Mouse (Mus musculus): ENCODE results near the gene Acot11. TPM values are rescaled to one million over a fixed set of nuclear protein-coding genes. Genes with fewer than 3 reads are reported as not detected.

The Acot11 gene
- total and polyA plus RNA-seq, 3 experiments, result 2.3 to 6.8 (median 4.3) TPM

- Histone ChIP-seq H3K4me3 (replicated peaks in 1 of 3; ENCODE audit: low read depth in 2 of 3, low read length in 2 of 3, poor library complexity in 1 of 3) (no peak overlapping the region), H3K36me3 (replicated peaks in 1 of 2; ENCODE audit: control insufficient read depth in 1 of 2, insufficient read depth in 1 of 2, low read length in 1 of 2) (peaks cover 0 to 19% of the 10 kb centered on the region in 2 experiments), H3K79me2 (replicated peaks; ENCODE audit: control insufficient read depth, extremely low read depth, insufficient read depth, poor library complexity, severe bottlenecking) (no peaks in the 10 kb centered on the region), H3K9ac (ENCODE audit: insufficient read depth, low read depth) (no peak overlapping the region), H3K4me1 (ENCODE audit: control insufficient read depth in 1 of 2, insufficient read depth in 2 of 2) (peaks cover 23 to 60% of the 10 kb centered on the region in 2 experiments), H3K4me2 (ENCODE audit: insufficient read depth, low read depth, poor library complexity, severe bottlenecking) (no peak overlapping the region), H3K27ac (ENCODE audit: insufficient read depth, low read depth) (no peak overlapping the region), H3K9me3 (replicated peaks; ENCODE audit: low read length) (peaks cover 3% of the 10 kb centered on the region), H3K27me3 (replicated peaks) (no peaks in the 10 kb centered on the region)
- DNase-seq (ENCODE audit: extremely low read depth), result no peak
- in situ Hi-C loops (cut with MboI; ENCODE audit: low pct_ligation_motif_present, low pct_unique_long_range_greater_than_20kb, low sequenced_read_pairs), result no loop called here
- TF ChIP-seq MEF2A (IDR thresholded peaks at IDR 0.05; ENCODE audit: borderline replicate concordance, low read depth, low read length), result no peak
- no peak for TF ChIP-seq MXI1 (IDR thresholded peaks at IDR 0.05; ENCODE audit: low read depth, low read length)
- TF ChIP-seq USF2 (conservative IDR thresholded peaks at IDR 0.05; ENCODE audit: low read depth, low read length), result no peak
- TF ChIP-seq KAT2A (IDR thresholded peaks at IDR 0.05; ENCODE audit: insufficient replicate concordance, low read length), result no peak
- TF ChIP-seq NRF1 (IDR thresholded peaks at IDR 0.05; ENCODE audit: low read depth, low read length), result no peak
- TF ChIP-seq JUN (IDR thresholded peaks at IDR 0.05; ENCODE audit: insufficient read depth, low read depth, low read length), result no peak
- no peak for TF ChIP-seq USF1 (IDR thresholded peaks at IDR 0.05; ENCODE audit: low read depth, low read length)
- no peak for TF ChIP-seq TCF12 (IDR thresholded peaks at IDR 0.05; ENCODE audit: low read depth, low read length)
- TF ChIP-seq TBP (conservative IDR thresholded peaks at IDR 0.05; ENCODE audit: low read depth, low read length), result no peak
- no peak for TF ChIP-seq PAX5 (IDR thresholded peaks at IDR 0.05; ENCODE audit: low read length)
- no peak for TF ChIP-seq CHD2 (IDR thresholded peaks at IDR 0.05; ENCODE audit: low read length)
- TF ChIP-seq BHLHE40 (IDR thresholded peaks at IDR 0.05; ENCODE audit: low read depth, low read length), result no peak
- no peak for TF ChIP-seq RAD21 (IDR thresholded peaks at IDR 0.05; ENCODE audit: low read depth, low read length)
- dilution Hi-C loops (cut with MboI; ENCODE audit: extremely low pct_ligation_motif_present, extremely low pct_unique_long_range_greater_than_20kb, low sequenced_read_pairs), result no loop called here
Measured at GRCm38 (mm10) chr4:106785345-106785744, 19.5 kb downstream of the Acot11 start.

- H3K9me3 ChIP-seq (replicated peaks; ENCODE audit: low read length), result peaks cover 3% of the 10 kb centered on the region
- H3K4me1 ChIP-seq (ENCODE audit: control insufficient read depth in 1 of 2, insufficient read depth in 2 of 2), result peaks cover 23 to 56% of the 10 kb centered on the region in 2 experiments
- TF ChIP-seq ETS1 (conservative IDR thresholded peaks at IDR 0.05; ENCODE audit: low read depth, low read length), result no peak
- TF ChIP-seq MAX (IDR thresholded peaks at IDR 0.05; ENCODE audit: low read length), result no peak
- no peak for TF ChIP-seq POLR2A (IDR thresholded peaks at IDR 0.05; ENCODE audit: low read depth, low read length)
- no peak for TF ChIP-seq USF1 (IDR thresholded peaks at IDR 0.05; ENCODE audit: low read depth, low read length)
- TF ChIP-seq ZNF384 (IDR thresholded peaks at IDR 0.05; ENCODE audit: low read depth, low read length), result no peak
- no peak for TF ChIP-seq ZKSCAN1 (IDR thresholded peaks at IDR 0.05; ENCODE audit: borderline replicate concordance, low read depth, low read length)
- no peak overlapping the region for H3K27ac ChIP-seq (ENCODE audit: insufficient read depth, low read depth)
- H3K4me3 ChIP-seq (replicated peaks in 1 of 3; ENCODE audit: low read depth in 2 of 3, low read length in 2 of 3, poor library complexity in 1 of 3), result no peak overlapping the region
- H3K9ac ChIP-seq (ENCODE audit: insufficient read depth, low read depth), result no peak overlapping the region
- dilution Hi-C loops (cut with MboI; ENCODE audit: extremely low pct_ligation_motif_present, extremely low pct_unique_long_range_greater_than_20kb, low sequenced_read_pairs), result no loop called here
- in situ Hi-C loops (cut with MboI; ENCODE audit: low pct_ligation_motif_present, low pct_unique_long_range_greater_than_20kb, low sequenced_read_pairs), result no loop called here
- H3K36me3 ChIP-seq (replicated peaks in 1 of 2; ENCODE audit: control insufficient read depth in 1 of 2, insufficient read depth in 1 of 2, low read length in 1 of 2), result peaks cover 0 to 19% of the 10 kb centered on the region in 2 experiments
- no peaks in the 10 kb centered on the region for H3K27me3 ChIP-seq (replicated peaks)
- no peak overlapping the region for H3K4me2 ChIP-seq (ENCODE audit: insufficient read depth, low read depth, poor library complexity, severe bottlenecking)
- no peaks in the 10 kb centered on the region for H3K79me2 ChIP-seq (replicated peaks; ENCODE audit: control insufficient read depth, extremely low read depth, insufficient read depth, poor library complexity, severe bottlenecking)
- no peak for DNase-seq (ENCODE audit: extremely low read depth)
Measured at GRCm38 (mm10) chr4:106784806-106785205, 20.0 kb downstream of the Acot11 start.

Data from CH12.LX (cell line).